Mouse (Mus musculus) left cerebral cortex, adult 2 months (tissue): ENCODE data around the gene Fnbp1. TPM values are rescaled to one million over a fixed set of nuclear protein-coding genes. Genes with fewer than 3 reads are reported as not detected.

Experiments
- DNase-seq, 2 experiments: peaks; one replicate each; pipeline ENCODE4 v3.0.0; 2021 to 2022; ENCODE audit warnings: low spot score in 2 of 2, mixed read lengths in 1 of 2; ENCODE audit errors: extremely low spot score in 1 of 2
- H3K27ac ChIP-seq: fragments of 200-600 bp; 2 replicates; pipeline ENCODE4 v1.8.1; 2022
- H3K4me3 ChIP-seq: fragments of 200-600 bp; 2 replicates; pipeline ENCODE4 v1.8.1; 2022
- CTCF ChIP-seq: fragments of 200-600 bp; IDR thresholded peaks from 2 replicates; pipeline ENCODE4 v1.8.1; 2022; ENCODE audit warnings: antibody characterized with exemption, mild to moderate bottlenecking, moderate library complexity
- intact Hi-C: fragments of 180-260 bp; cut with DNase I; formaldehyde crosslinking; loops from one replicate; pipeline ENCODE4 v1.15.1; 2025
- total RNA-seq, 2 experiments: library from RNA; stranded (reverse); gene quantifications; 2 replicates each; pipeline ENCODE4 v1.2.3; 2021

The Fnbp1 gene
- total RNA-seq, 2 experiments from 2014 or later = 85.8 to 101 TPM

- no peak overlapping the region for H3K4me3 ChIP-seq
- DNase-seq = no peak
- intact Hi-C loops = no loop called here
- H3K27ac ChIP-seq = no peak overlapping the region
- TF ChIP-seq CTCF = no peak
Observed at GRCm38 (mm10) chr2:31075168-31075567, 66.6 kb downstream of the Fnbp1 start.

DNA sequence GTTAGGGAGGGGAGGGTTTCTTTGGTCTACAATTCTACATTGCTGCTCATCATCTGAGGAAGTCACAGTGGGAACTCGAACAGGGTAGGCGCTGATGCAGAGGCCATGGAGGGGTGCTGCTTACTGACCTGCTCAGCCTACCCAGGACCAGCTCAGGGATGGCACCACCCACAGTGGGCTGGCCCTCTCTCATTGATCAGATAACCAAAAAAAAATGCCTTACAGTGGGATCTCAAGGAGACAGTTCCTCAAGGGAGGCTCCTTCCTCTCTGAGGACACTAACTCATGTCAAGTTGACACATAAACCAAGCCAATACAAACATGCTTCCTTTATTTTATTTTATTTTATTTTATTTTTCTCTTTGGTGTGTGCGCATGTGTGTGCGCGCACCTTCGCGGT lies 72.3 kb downstream of the Fnbp1 start:
- intact Hi-C loops = no loop called here
- H3K4me3 ChIP-seq = no peak overlapping the region
- H3K27ac ChIP-seq = peak overlapping the region; percentile 75
- no peak for DNase-seq
- TF ChIP-seq CTCF = no peak

- intact Hi-C loops = no loop called here
- no peak for TF ChIP-seq CTCF
- H3K4me3 ChIP-seq = no peak overlapping the region
- H3K27ac ChIP-seq = peak overlapping the region; percentile 75
- no peak for DNase-seq
Observed at GRCm38 (mm10) chr2:31069114-31069445, 72.7 kb downstream of the Fnbp1 start.

- intact Hi-C loops = no loop called here
Observed at GRCm38 (mm10) chr2:31068246-31069113, 73.3 kb downstream of the Fnbp1 start.

DNA sequence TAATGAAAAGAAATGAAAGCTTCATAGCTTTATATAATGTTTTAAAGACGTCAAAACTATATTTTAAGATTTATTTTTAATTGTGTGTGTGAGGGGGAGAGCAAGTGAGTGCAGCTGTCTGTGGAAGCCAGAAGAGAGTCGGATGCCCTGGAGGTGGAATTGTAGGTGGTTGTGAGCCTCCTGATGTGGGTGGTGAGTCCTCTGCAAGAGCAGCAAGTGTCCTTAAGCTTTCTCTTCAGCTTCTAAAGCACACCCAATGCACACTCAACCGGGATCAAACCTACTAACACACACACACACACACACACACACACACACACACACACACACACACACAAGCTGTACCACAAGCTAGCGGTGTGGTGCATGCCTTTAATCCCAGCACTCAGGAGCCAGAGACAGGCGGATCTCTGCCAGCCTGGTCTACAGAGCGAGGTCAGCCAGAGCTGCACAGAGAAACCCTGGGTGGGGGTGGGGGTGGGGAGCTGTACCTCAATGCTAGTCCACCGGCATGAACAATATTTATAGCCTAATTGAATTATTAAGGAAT lies 74.0 kb downstream of the Fnbp1 start:
- intact Hi-C loops = no loop called here

More at GRCm38 (mm10) chr2:31068246-31069113, 73.3 kb downstream of the Fnbp1 start:
- TF ChIP-seq CTCF = no peak
- peak overlapping the region; percentile 75 for H3K27ac ChIP-seq
- peak; percentile 35 to 55 for DNase-seq
- H3K4me3 ChIP-seq = no peak overlapping the region

DNA sequence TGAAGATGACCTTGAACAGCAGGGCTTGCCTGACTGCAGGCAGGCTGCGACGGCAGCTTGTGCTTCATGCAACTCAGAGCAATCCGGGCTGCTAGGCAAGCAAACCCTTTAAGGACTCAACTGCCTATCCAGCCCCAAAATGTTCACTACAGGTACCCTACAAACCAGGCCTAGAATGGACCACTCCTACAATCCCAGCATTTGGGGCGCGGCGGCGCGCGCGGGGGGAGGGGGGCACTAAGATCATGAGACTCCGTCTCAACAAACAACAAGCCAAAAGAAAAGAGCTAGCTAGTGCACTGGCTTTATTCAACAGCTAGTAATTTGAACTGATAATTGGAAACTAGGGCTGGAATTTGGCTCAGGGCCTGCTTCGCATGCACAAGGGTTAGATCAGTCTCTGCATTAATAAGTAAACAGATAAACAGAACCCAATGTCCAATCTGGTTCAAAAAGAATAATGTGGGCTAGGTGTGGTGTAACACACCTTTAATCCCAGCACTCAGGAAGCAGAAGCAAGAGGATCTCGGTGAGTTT lies 74.7 kb downstream of the Fnbp1 start:
- peak overlapping the region; percentile 88 for H3K27ac ChIP-seq
- no peak overlapping the region for H3K4me3 ChIP-seq
- intact Hi-C loops = no loop called here
- no peak for TF ChIP-seq CTCF
- DNase-seq = no peak

More for the DNA sequence above, 74.0 kb downstream of the Fnbp1 start:
- peak overlapping the region; percentile 88 for H3K27ac ChIP-seq
- no peak for TF ChIP-seq CTCF
- peak in 1 of 2 experiments; percentile 19 for DNase-seq
- no peak overlapping the region for H3K4me3 ChIP-seq

DNA sequence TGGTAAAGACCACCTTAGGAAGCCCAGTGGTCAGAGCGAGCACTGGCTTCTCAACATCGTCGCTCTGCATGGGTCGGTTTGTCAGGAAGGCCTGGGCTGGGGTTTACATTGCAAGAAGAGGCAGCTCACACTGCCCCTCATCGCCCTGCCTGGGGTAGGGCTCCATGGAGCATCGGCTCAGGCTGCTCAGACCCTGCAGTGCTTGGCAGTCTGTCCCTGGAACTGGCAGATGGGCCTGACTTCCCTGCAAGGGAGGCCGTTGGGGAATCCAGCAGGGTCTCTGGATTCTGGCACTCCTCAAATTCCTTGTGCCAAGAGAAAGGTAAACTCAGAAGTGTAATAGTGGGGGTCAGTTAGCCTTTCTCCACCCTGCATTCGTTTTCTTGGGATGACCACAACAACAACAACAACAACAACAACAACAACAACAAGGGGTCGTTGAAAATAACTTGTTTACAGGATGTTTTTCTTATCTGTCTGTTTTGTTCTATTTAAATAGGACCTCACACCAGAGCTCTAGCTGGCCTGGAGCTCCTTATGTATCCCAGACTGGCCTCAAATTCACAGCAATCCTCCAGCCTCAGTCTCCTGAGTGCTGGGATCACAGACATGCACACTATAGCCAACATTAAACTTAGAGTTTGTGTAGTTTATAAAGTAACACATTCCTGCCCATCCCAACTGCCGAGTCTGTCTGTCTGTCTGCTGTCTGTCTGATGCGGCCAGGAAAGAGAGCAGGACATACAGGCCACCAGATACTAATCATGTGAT lies 75.6 kb downstream of the Fnbp1 start:
- H3K27ac ChIP-seq = peak overlapping the region; percentile 88
- no peak for DNase-seq
- no peak for TF ChIP-seq CTCF

DNA sequence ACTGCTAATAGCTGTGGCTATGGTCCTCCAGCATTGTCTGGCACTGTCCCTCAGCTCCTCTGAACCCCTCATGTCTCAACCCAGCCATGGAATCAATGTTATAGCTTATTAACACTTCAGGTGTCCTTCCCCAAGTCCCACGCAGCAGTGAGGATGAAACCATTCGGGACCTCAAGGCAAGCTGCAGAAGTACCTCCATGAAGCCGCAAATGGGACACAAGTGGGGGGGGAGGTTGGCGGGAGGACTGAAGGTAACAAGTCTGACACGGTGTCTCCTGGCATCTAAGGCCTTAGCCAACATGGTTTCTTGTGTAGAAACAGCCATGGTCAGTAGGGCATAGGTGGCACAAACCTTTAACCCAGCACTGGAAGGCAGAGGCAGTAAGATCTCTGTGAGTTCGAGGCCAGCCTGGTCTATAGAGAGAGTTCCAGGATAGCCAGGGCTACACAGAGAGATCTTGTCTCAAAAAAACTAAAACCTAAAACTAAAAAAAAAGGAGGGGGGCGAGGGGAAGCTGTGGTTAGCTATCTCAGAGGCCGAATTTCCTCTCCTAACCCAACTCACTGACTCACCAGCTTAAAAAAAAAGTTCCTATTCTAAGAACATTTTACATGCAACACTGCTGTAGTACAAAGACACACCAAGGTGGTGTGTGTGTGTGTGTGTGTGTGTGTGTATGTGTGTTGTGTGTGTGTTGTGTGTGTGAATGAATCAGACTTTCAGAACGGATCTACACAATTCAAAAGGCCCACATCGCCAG lies 79.8 kb downstream of the Fnbp1 start:
- H3K27ac ChIP-seq = no peak overlapping the region
- no peak overlapping the region for H3K4me3 ChIP-seq
- intact Hi-C loops = no loop called here
- no peak for TF ChIP-seq CTCF
- DNase-seq = no peak

More for the DNA sequence above, 75.6 kb downstream of the Fnbp1 start:
- intact Hi-C loops = no loop called here
- H3K4me3 ChIP-seq = no peak overlapping the region

DNA sequence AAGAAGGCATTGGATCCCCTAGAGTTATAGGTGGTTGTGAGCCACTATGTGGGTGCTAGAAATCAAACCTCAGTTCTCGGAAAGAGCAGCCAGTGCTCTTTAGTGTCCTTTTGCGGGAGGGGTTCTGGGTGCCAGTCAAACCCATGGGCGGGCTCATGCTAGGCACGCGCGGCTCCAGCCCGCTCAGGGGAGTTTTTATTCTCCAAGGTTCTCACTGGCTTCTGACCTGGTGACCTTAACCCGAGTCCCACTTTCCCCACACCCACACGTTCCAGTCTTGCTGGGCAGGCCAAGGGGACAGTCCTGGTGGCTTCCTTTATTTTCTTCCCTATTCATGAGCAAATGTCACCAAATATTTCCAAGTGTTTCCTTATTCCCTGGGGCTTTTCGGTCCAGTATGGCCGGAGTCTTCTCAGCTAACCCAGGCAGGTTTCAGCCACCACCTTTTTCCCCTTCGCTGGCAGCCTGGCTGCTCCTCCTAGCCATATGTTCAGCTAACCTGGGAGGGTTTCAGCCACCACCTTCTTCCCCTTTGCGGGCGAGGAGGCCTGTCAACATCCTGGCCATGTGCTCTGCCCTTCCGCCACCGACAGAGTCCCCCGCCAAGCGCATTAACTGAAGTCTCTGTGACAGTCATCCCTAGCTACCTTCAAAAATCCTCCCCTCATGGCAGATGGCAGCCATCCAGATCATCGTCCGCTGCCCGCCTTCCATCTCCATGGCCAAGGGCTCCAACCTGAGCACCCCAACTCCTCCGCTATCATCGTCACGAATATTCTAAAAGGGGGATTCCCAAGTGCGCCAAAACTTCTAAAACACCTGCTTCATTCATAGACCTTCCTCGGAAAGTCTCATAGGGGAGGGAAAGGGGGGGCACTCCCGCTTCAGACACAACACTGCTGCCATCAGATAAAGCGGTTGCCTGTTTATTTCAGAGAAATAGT lies 80.7 kb downstream of the Fnbp1 start:
- H3K4me3 ChIP-seq = no peak overlapping the region
- no peak overlapping the region for H3K27ac ChIP-seq
- no peak for TF ChIP-seq CTCF
- no peak for DNase-seq
- intact Hi-C loops = no loop called here

DNA sequence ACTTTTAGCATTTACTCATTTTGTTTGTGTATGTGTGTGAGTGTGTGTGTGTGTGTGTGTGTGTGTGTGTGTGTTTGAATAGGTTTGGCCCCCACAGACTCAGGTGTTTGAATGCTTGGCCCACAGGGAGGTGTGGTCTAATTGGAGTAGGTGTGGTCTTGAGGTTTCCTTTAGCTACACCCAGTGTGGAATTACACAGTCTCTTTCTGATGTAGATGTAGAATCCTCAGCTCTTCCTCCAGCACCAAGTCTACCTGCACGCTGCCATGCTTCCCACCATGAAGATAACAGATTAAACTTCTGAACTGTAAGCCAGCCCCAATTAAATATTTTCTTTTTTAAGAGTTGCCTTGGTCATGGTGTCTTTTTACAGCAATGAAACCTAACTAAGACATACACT lies 81.5 kb downstream of the Fnbp1 start:
- Histone ChIP-seq H3K27ac (no peak overlapping the region), H3K4me3 (no peak overlapping the region)
- no peak for DNase-seq
- intact Hi-C loops = no loop called here
- TF ChIP-seq CTCF = no peak
